Mouse (Mus musculus) T-cell, adult 2 months (primary cell): ENCODE data around the gene Olfr1315-ps1.

Experiments used
- DNase-seq: peaks from one replicate; pipeline ENCODE4 v3.0.0; 2022; ENCODE audit warnings: low spot score

The Olfr1315-ps1 gene

DNA sequence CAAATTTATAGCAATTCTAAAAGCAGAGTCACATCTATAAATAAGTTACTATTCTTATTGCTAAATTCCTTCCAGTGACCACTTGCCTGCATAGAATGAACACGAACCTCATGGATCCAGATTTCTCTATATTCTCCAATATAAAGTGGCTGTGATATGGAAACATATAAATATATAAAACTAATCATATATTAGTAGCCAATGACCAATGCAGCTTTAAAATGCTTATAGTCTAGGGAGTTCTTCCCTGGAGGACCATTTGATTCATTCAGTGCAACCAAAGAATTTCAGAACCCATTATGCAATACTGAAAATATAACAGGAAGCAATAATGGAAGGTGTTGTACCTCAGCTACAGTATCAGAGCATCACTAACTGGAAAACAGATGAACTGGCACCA lies at the start of gene Olfr1315-ps1:
Gene Olfr1315-ps1, minus strand, starts transcription at position 101 of the 400 bp plus-strand sequence.
- DNase-seq, result no peak

DNA sequence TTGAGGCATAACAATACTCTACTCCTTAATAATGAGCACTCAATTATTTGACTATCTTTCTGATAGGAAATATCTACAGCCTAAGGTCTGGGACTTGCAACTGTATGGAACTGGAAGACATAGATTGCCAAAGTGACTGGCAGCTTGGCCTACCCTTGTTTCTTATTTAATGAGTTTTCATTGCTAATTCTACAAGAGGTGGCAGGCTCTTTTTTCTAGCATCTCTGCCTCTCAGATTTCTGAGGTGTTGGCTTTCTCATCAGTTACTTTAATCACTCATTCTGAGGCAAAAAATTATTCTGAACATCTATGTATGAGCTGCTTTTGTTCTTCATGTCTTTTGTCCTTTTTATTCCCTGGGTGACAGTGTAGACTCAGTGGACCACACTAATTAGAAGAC lies 38.7 kb upstream of the Olfr1315-ps1 start, which contains the start of gene Olfr1318:
Gene Olfr1318, plus strand, starts transcription at position 301 of the 400 bp plus-strand sequence.
- DNase-seq, result no peak

DNA sequence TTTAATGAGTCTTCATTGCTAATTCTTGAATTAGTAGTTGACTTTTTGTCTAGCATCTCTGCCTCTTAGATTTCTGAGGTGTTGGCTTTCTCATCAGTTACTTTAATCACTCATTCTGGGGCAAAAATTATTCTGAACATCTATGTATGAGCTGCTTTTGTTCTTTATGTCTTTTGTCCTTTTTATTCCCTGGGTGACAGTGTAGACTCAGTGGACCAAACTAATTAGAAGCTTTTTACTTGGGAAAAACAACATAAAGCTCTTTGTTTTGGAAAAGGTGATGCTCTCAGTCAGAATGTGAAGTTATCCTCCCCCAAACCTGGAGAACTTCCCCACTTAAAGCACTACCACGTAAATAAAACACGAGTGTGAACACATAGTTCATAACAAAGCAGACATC lies 24.8 kb upstream of the Olfr1315-ps1 start, which contains the start of gene Olfr1317:
Gene Olfr1317, plus strand, starts transcription at position 301 of the 400 bp plus-strand sequence.
- DNase-seq, result no peak

DNA sequence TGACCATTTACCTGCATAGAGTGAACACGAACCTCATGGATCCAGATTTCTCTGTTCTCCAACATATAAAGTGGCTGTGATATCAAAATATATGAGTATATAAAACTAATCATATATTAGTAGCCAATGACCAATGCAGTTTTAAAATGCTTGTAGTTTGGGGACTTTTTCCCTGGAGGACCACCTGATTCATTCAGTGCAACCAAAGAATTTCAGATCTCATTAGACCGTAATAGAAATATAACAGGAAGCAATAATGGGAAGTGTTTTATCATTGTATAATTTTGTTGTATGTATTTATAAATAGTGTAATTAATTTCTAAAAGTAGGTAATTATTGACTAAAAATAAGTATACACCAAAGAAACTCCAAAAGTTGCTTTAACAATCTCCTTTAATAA lies 19.6 kb upstream of the Olfr1315-ps1 start, which contains the start of gene Olfr1316:
Gene Olfr1316, minus strand, starts transcription at position 101 of the 400 bp plus-strand sequence.
- DNase-seq, result no peak

DNA sequence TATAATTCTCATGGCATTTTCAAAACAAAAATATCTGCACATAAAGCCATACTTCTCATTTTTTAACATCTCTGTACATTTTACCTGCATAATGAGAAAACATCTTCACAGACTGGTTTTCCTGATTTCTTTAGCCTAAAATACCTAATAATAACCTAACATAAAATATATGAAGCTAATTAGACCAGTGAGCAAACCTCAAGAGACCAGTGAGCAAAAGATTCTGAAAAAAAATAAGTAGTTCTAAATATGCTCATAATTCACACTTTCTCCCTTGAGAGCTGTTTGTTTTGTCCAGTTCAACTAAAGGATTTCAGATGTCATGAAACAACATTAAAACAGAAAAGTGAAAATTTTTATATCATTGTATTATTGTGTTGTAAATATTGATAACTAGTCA lies 18.6 kb downstream of the Olfr1315-ps1 start, which contains the start of gene Olfr1314:
Gene Olfr1314, minus strand, starts transcription at position 101 of the 400 bp plus-strand sequence.
- DNase-seq, result no peak

DNA sequence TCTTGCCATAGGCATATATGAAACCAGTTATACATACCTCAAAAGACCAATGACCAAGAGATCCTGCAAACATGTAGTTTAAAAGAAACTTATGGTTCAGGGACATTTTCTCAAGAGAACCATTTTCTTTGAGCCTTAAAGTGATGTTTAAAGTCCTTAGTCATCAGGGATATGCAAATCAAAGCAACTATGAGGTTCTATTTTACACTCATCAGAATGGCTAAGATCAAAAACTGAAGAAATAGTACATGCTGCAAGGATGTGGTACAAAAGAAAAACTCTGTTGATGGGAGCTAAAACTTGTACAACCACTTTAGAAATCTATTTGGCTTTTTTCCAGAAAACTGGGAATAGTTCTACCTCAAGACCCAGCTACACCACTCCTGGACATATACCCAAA lies 37.5 kb downstream of the Olfr1315-ps1 start, which contains the start of gene Olfr1313:
Gene Olfr1313, minus strand, starts transcription at position 101 of the 400 bp plus-strand sequence.
- DNase-seq, result no peak
